Mouse (Mus musculus) heart, embryonic 12.5 days (tissue): Measurements from ENCODE around the gene Map3k4. TPM values are rescaled to one million over a fixed set of nuclear protein-coding genes. Genes with fewer than 3 reads are reported as not detected.
"Not testable (repeated sequence)": the region's sequence is repeated elsewhere in the genome, so short reads cannot be mapped to it uniquely, and the experiment has no call there.

Experiments
- ATAC-seq: fragments of 200-750 bp; cut with Nextera tagmentation; 2 replicates; pipeline ENCODE4 v1.8.0; 2017; ENCODE audit warnings: moderate TSS enrichment, moderate library complexity; ENCODE audit not compliant: insufficient number of reproducible peaks, low FRiP score
- H3K27ac ChIP-seq: fragments of 300-500 bp; sonication (generic); 2 replicates; pipeline ENCODE4 v1.5.1; 2016; ENCODE audit warnings: mild to moderate bottlenecking, moderate library complexity; ENCODE audit not compliant: poor library complexity, severe bottlenecking
- H3K27me3 ChIP-seq: fragments of 300-500 bp; sonication (generic); replicated peaks from 2 replicates; pipeline ENCODE4 v1.6.1; 2016; ENCODE audit warnings: mild to moderate bottlenecking, moderate library complexity
- H3K36me3 ChIP-seq: fragments of 300-500 bp; sonication (generic); 2 replicates; pipeline ENCODE4 v1.6.1; 2016; ENCODE audit warnings: mild to moderate bottlenecking, moderate library complexity
- H3K4me1 ChIP-seq: fragments of 300-500 bp; sonication (generic); replicated peaks from 2 replicates; pipeline ENCODE4 v1.6.1; 2016; ENCODE audit warnings: mild to moderate bottlenecking
- H3K4me2 ChIP-seq: fragments of 300-500 bp; sonication (generic); 2 replicates; pipeline ENCODE4 v1.6.1; 2016; ENCODE audit warnings: mild to moderate bottlenecking, moderate library complexity
- H3K4me3 ChIP-seq: fragments of 300-500 bp; sonication (generic); 2 replicates; pipeline ENCODE4 v1.5.1; 2016; ENCODE audit warnings: mild to moderate bottlenecking
- H3K9ac ChIP-seq: fragments of 300-500 bp; sonication (generic); 2 replicates; pipeline ENCODE4 v1.6.1; 2016; ENCODE audit warnings: mild to moderate bottlenecking, moderate library complexity
- H3K9me3 ChIP-seq: fragments of 300-500 bp; sonication (generic); replicated peaks from 2 replicates; pipeline ENCODE4 v1.6.1; 2016; ENCODE audit warnings: mild to moderate bottlenecking, moderate library complexity
- WGBS: fragments of 180-500 bp; shearing (Covaris S2); methylation state at CpG from one replicate; pipeline ENCODE4 v1.1.7; 2016; 5-methylcytosine and 5-hydroxymethylcytosine counted together
- polyA plus RNA-seq: library from polyadenylated mRNA; unstranded; fragments of >200 nt; fragmentation: Nextera tagmentation; extraction: Ambion mirVana; gene quantifications from 2 replicates; pipeline ENCODE4 v1.2.1, GENCODE M21; 2016

Map3k4 gene
- polyA plus RNA-seq, 1 experiment from 2014 or later: 42.9 TPM

DNA sequence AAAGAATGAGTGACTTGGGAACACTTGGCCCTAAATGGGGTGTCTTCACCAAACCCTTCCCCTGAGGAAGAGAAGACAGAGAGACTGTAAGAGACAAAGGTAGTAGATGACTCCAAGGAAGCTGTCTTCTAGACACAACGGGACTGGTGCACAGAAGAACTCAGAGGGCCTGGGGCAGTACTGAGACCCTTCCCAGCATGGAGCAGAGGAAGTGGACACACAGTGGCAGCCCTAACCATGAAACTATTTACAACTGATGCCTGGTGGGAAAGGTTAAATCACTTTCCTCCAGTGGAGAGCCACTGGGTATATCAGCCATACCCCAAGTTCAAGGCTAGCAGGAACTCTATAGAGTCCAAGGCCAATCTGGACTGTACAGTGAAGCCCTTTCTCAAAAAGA is 26.2 kb downstream of the Map3k4 start:
- H3K4me1 ChIP-seq: peaks cover 28% of the 10 kb centered on the region
- no peak for ATAC-seq
- H3K36me3 ChIP-seq: peaks cover 10% of the 10 kb centered on the region; the same call in 1 of the 2 replicates
- H3K9me3 ChIP-seq: peaks cover 4% of the 10 kb centered on the region; the same call in 1 of the 2 replicates
- H3K27me3 ChIP-seq: no peaks in the 10 kb centered on the region
- no peak overlapping the region for H3K9ac ChIP-seq
- no peak overlapping the region for H3K4me2 ChIP-seq
- H3K4me3 ChIP-seq: no peak overlapping the region
- H3K27ac ChIP-seq: no peak overlapping the region
- 93% methylated on average over 1 of the region's 1 CpGs for WGBS

DNA sequence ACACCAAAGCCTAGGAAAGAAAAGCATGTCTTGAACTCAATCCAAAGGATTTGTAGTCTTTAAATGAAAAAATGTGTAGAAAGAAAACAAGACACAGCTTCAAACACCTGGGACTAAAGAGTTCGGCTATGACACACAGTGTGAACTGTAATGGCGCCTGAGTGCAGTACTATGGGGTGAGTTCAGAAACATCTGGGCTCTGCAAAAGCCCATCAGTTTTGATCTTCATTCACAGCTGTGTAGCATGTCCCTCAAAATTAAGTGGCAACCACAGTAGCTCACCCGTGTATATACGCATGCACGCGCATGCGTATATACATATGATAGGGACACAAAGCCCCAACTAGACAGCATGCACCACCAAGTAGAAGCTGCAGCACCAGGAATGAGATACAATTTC is 27.4 kb downstream of the Map3k4 start:
- Histone ChIP-seq H3K27ac (no peak overlapping the region), H3K4me1 (peaks cover 22% of the 10 kb centered on the region), H3K4me2 (no peak overlapping the region), H3K27me3 (no peaks in the 10 kb centered on the region), H3K9me3 (peaks cover 4% of the 10 kb centered on the region; the same call in 1 of the 2 replicates), H3K4me3 (no peak overlapping the region), H3K36me3 (peaks cover 10% of the 10 kb centered on the region; the same call in 1 of the 2 replicates), H3K9ac (no peak overlapping the region)
- no peak for ATAC-seq
- 94% methylated on average over 7 of the region's 7 CpGs for WGBS

DNA sequence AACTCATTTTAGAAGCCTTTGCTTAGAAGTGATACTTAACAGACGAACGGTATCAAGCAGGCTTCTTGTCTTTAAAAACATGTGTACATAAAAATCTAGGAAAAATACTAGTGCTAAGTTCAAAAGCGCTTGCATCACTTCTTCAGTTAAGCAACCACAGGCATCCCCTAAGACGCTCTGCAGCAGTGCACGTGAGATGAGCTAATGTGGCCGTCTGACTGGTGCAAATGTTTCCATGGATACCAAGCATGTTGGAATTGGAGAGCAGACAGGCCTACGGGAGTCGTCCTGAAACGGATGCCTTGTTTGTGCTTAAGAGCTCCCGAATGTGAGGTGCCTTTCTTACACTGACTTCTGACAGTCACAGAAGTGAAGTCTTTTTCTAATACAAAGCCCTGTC is 27.9 kb downstream of the Map3k4 start:
- Histone ChIP-seq H3K9me3 (peaks cover 4% of the 10 kb centered on the region; the same call in 1 of the 2 replicates), H3K4me2 (no peak overlapping the region), H3K9ac (no peak overlapping the region), H3K36me3 (peaks cover 10% of the 10 kb centered on the region; the same call in 1 of the 2 replicates), H3K4me3 (no peak overlapping the region), H3K27me3 (no peaks in the 10 kb centered on the region), H3K4me1 (peaks cover 22% of the 10 kb centered on the region), H3K27ac (no peak overlapping the region)
- ATAC-seq: no peak
- 51% methylated on average over 10 of the region's 10 CpGs for WGBS

DNA sequence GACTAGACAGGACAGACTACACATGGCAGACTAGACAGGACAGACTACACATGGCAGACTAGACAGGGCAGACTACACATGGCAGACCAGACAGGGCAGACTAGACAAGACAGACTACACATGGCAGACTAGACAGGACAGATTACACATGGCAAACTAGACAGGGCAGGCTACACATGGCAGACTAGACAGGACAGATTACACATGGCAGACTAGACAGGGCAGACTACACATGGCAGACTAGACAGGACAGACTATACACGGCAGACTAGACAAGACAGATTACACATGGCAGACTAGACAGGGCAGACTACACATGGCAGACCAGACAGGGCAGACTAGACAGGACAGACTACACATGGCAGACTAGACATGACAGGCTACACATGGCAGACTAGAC is 28.8 kb downstream of the Map3k4 start:
- Histone ChIP-seq H3K36me3 (peaks cover 10% of the 10 kb centered on the region; the same call in 1 of the 2 replicates), H3K4me1 (peaks cover 22% of the 10 kb centered on the region)
- H3K27ac ChIP-seq, H3K4me3 ChIP-seq, H3K4me2 ChIP-seq, ATAC-seq, H3K9me3 ChIP-seq, H3K27me3 ChIP-seq, H3K9ac ChIP-seq: not testable (repeated sequence)
- WGBS: 91% methylated on average over 1 of the region's 1 CpGs

DNA sequence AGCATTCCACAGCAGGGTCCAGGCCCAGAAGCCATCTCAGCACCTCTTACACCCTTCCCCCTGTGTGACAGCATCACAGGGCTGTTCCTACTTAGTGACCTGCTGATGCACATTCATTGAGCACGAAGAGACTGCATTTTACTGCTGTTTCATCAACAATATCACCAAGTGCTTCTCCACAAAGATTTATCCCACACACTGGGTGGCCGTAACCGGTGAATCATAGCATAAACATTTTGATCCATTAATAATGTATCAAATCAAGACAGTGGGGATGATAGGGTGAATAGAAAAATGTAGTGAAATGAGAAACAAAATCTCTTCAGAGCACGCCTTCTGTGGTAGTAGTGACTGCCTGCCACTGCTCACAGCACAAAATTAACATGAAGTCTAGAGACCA is 29.7 kb downstream of the Map3k4 start:
- no peak overlapping the region for H3K9ac ChIP-seq
- no peak overlapping the region for H3K27ac ChIP-seq

DNA sequence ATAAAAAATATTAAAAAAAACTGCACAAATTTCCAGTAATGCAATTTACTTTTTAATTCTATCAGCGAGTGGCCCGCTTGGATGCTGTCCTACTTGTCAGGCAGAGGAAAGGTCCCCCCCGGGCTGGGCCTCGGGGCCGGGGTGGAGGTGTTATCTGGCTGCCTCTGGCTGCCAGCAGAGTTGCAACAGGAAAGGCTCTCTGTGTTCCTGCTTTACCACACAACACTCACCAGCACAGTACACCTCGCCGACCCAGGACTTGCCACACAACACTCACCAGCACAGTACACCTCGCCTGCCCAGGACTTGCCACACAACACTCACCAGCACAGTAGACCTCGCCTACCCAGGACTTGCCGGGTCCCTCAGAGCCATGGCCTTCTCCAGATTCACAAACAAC is 38.8 kb downstream of the Map3k4 start:
- peaks cover 32% of the 10 kb centered on the region for H3K36me3 ChIP-seq
- no peak overlapping the region; the same call in 1 of the 2 replicates for H3K4me2 ChIP-seq
- 57% methylated on average over 10 of the region's 10 CpGs for WGBS
- no peaks in the 10 kb centered on the region for H3K27me3 ChIP-seq
- no peak for ATAC-seq
- no peak overlapping the region for H3K27ac ChIP-seq
- H3K9me3 ChIP-seq: peaks cover 7% of the 10 kb centered on the region
- H3K4me1 ChIP-seq: peaks cover 28% of the 10 kb centered on the region
- H3K9ac ChIP-seq: no peak overlapping the region
- no peak overlapping the region for H3K4me3 ChIP-seq

More for the DNA sequence above, 29.7 kb downstream of the Map3k4 start:
- WGBS: 95% methylated on average over 4 of the region's 4 CpGs
- no peaks in the 10 kb centered on the region for H3K27me3 ChIP-seq
- no peak overlapping the region for H3K4me3 ChIP-seq
- no peak overlapping the region for H3K4me2 ChIP-seq
- H3K9me3 ChIP-seq: peaks cover 4% of the 10 kb centered on the region; the same call in 1 of the 2 replicates
- peaks cover 18% of the 10 kb centered on the region for H3K4me1 ChIP-seq
- peaks cover 10% of the 10 kb centered on the region; the same call in 1 of the 2 replicates for H3K36me3 ChIP-seq
- no peak for ATAC-seq

DNA sequence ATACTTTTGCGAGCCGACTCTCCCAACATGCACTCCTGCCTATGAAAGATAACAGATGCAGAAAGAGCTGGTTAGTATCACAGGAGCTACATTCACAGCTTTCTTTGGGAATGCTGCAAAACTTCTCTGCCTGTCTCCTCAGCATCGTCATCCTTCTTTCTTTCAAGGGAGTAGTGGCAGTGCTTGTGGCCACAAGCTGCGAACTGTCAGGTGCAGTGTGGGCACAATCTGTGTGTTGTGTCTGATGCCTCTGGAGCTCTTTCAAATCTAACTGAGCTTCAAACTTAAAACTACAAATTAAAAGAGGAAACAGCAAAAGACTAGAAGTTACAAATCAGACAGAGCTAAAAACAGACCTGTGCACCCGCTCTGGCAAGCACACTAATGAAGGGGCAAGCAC is 40.5 kb downstream of the Map3k4 start:
- H3K27ac ChIP-seq: no peak overlapping the region
- no peak overlapping the region for H3K4me3 ChIP-seq
- ATAC-seq: no peak
- 67% methylated on average over 5 of the region's 5 CpGs for WGBS
- no peak overlapping the region for H3K9ac ChIP-seq
- peaks cover 27% of the 10 kb centered on the region for H3K36me3 ChIP-seq
- H3K4me1 ChIP-seq: peaks cover 28% of the 10 kb centered on the region
- no peak overlapping the region for H3K4me2 ChIP-seq
- no peaks in the 10 kb centered on the region for H3K27me3 ChIP-seq
- peaks cover 2% of the 10 kb centered on the region for H3K9me3 ChIP-seq

DNA sequence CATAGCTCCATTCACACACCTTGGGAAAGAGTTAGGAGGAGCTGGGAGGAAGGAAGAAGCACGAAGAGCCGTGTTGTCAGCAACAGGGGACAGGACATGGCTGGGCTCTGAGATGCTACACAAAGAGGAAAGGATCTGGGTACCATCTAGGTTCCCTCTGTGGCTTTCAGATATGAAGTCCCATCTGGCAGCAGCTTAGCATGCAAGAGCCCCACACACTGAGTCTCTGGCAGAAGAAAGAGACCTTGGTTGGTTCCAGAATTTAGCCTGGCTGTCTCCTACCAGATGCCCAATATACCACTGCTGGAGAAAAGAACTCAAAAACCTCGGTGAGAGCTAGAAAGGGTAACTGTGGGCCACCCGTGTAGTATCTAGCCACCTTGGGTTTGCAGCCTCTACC is 41.3 kb downstream of the Map3k4 start:
- Histone ChIP-seq H3K27me3 (no peaks in the 10 kb centered on the region), H3K4me2 (no peak overlapping the region), H3K4me3 (no peak overlapping the region), H3K27ac (no peak overlapping the region), H3K9me3 (no peaks in the 10 kb centered on the region), H3K9ac (no peak overlapping the region), H3K4me1 (peaks cover 28% of the 10 kb centered on the region), H3K36me3 (peaks cover 30% of the 10 kb centered on the region)
- ATAC-seq: no peak
- WGBS: 78% methylated on average over 4 of the region's 4 CpGs

DNA sequence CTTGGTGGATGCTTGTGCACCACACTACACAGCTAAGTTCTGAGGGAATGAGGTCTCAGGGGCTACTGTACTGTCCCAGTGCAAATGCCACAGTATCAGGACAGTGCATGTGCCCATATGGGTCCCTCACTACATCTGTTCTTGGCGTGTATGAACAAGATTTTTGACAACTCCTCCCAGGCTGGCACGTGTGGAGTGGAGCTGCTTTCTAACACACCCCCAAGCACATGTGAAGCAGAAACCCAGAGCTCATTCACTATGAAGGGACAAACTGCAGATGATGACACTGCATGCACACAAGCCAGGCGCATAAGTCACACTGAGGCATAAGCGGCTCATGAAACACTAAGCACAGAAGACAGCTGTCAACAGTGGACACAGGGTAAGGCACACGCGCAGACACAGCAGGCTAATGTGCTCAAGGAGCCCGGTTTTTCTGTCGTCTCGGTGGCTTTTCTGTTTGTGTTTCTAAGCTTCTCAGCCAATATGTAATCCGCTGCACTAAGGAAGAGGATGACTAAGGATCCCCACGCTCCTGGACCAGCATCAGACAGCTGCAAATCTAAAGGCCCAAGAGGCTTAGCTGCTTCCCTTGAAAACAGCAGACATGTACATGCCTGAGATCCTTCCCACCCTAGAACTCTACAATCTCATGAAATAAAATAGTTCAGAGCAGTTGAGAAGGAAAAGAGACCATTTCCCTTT is 41.9 kb downstream of the Map3k4 start:
- H3K9ac ChIP-seq: no peak overlapping the region
- H3K27ac ChIP-seq: no peak overlapping the region
- H3K4me1 ChIP-seq: peaks cover 28% of the 10 kb centered on the region
- H3K27me3 ChIP-seq: no peaks in the 10 kb centered on the region
- H3K4me2 ChIP-seq: no peak overlapping the region
- H3K36me3 ChIP-seq: peaks cover 35% of the 10 kb centered on the region
- no peak for ATAC-seq
- whole genome bisulfite sequencing: 93% methylated on average over 11 of the region's 11 CpGs
- H3K4me3 ChIP-seq: no peak overlapping the region
- no peaks in the 10 kb centered on the region for H3K9me3 ChIP-seq

DNA sequence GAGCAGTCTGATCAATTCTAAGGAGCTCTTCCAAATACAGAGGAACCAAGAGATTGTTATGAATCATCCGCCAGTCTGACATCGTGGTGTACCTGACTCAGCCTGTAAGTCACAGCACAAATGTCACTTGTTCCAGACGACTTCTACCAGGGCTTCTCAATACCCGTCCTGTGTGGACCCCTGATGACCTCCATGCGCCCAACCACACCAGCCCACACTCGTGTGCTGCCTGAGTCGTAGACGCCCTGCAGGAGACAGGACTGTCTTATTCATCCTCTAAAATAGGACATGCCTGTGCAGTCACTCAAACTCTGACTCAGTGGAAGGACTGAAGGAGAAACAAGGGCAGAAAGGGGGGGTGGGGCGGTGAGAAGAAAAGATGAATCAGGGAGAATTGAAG is 42.8 kb downstream of the Map3k4 start:
- Histone ChIP-seq H3K9me3 (no peaks in the 10 kb centered on the region), H3K27ac (no peak overlapping the region), H3K27me3 (no peaks in the 10 kb centered on the region), H3K9ac (no peak overlapping the region), H3K4me1 (peaks cover 28% of the 10 kb centered on the region), H3K36me3 (peaks cover 44% of the 10 kb centered on the region), H3K4me2 (no peak overlapping the region), H3K4me3 (no peak overlapping the region)
- ATAC-seq: no peak
- WGBS: 65% methylated on average over 9 of the region's 9 CpGs

DNA sequence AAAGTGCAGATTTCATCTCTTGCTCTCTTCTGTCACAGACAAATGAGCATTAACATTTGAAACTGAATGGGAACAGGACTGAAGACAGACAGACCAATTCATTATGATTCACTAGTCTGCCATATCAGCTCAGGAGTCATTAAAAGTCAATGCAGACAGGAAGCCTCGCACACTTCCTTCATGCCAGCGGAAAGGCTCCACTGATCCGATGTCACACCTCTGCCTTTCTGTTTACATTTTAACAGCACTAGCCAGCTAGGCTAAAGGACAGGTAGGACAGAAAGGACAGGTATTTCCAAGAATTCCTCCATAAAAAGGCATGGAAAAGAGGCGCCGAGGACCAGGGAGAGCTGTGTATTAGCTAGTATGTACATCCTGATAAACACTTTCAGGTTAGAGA is 45.6 kb downstream of the Map3k4 start:
- Histone ChIP-seq H3K36me3 (peaks cover 61% of the 10 kb centered on the region), H3K4me2 (no peak overlapping the region), H3K4me3 (no peak overlapping the region), H3K9me3 (no peaks in the 10 kb centered on the region), H3K4me1 (peaks cover 14% of the 10 kb centered on the region), H3K27me3 (no peaks in the 10 kb centered on the region), H3K9ac (no peak overlapping the region), H3K27ac (no peak overlapping the region)
- no peak for ATAC-seq
- 73% methylated on average over 5 of the region's 5 CpGs for WGBS

DNA sequence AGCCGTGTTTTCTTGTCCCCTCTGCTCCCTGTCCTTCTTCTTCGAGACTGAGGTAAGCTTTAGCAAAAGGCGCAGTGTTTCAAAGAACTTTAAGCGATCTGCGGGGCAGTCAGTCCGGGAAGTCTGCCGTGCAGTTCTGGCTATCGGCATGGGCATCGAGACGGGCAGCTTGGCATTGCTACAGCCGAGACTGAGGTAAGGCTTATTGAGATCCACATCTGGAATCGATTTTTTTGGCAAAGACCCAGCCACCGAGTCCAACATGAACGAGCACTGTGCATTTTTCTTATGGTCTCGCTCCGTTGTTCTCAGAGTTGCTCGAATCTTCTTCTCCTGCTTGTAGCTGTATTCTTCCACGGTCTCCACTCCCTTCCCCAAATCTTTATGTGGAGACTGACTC is 46.8 kb downstream of the Map3k4 start:
- no peak overlapping the region for H3K4me3 ChIP-seq
- no peak for ATAC-seq
- no peak overlapping the region for H3K4me2 ChIP-seq
- peaks cover 50% of the 10 kb centered on the region for H3K36me3 ChIP-seq
- H3K9ac ChIP-seq: no peak overlapping the region
- WGBS: 92% methylated on average over 18 of the region's 18 CpGs
- H3K27ac ChIP-seq: no peak overlapping the region
- peaks cover 18% of the 10 kb centered on the region for H3K4me1 ChIP-seq
- no peaks in the 10 kb centered on the region for H3K27me3 ChIP-seq
- H3K9me3 ChIP-seq: no peaks in the 10 kb centered on the region
